Mouse (Mus musculus) spleen, adult 12 weeks (tissue): ENCODE measurements around the gene Pcyt1a.
A peak's percentile ranks its signal among the peaks of the same experiment; 100 is the strongest.

Experiments
- DNase-seq: peaks from one replicate; pipeline ENCODE4 v3.0.0; 2022; ENCODE audit warnings: low spot score

Pcyt1a gene

GRCm38 (mm10) chr16:32510399-32511337 is 79.9 kb downstream of the Pcyt1a start:
- no peak for DNase-seq

- no peak for DNase-seq
Measured at GRCm38 (mm10) chr16:32511338-32511734, 80.6 kb downstream of the Pcyt1a start.

GRCm38 (mm10) chr16:32511827-32512490 is 81.2 kb downstream of the Pcyt1a start:
- no peak for DNase-seq

- DNase-seq, result no peak
Measured at GRCm38 (mm10) chr16:32512921-32513320, 82.2 kb downstream of the Pcyt1a start.

GRCm38 (mm10) chr16:32513401-32513800 is 82.7 kb downstream of the Pcyt1a start:
- DNase-seq, result no peak

GRCm38 (mm10) chr16:32513948-32514347 is 83.2 kb downstream of the Pcyt1a start:
- DNase-seq, result no peak

GRCm38 (mm10) chr16:32516006-32516962 is 85.6 kb downstream of the Pcyt1a start:
- DNase-seq, result peak; percentile 37

GRCm38 (mm10) chr16:32517785-32518481 is 87.2 kb downstream of the Pcyt1a start:
- no peak for DNase-seq

- no peak for DNase-seq
Measured at GRCm38 (mm10) chr16:32519656-32520371, 89.1 kb downstream of the Pcyt1a start.

- DNase-seq, result no peak
Measured at GRCm38 (mm10) chr16:32520372-32520748, 89.6 kb downstream of the Pcyt1a start.

- no peak for DNase-seq
Measured at GRCm38 (mm10) chr16:32522578-32523194, 92.0 kb downstream of the Pcyt1a start.

- DNase-seq, result no peak
Measured at GRCm38 (mm10) chr16:32523462-32524243, 92.9 kb downstream of the Pcyt1a start.

- no peak for DNase-seq
Measured at GRCm38 (mm10) chr16:32524244-32524615, 93.5 kb downstream of the Pcyt1a start.
